Mouse (Mus musculus) adipose tissue, adult 10 weeks (tissue): ENCODE data around the gene Prpf8. TPM values are rescaled to one million over a fixed set of nuclear protein-coding genes. Genes with fewer than 3 reads are reported as not detected.

Experiments
- polyA plus RNA-seq: library from polyadenylated mRNA; stranded (reverse); fragments of 350-450 nt; fragmentation: Illumina TruSeq; extraction: RNeasy Lipid Tissue Mini Kit (QIAGEN cat#74804); gene quantifications from one replicate; pipeline ENCODE4 v1.2.3, GENCODE M21; 2014; ENCODE audit warnings: low read depth, low replicate concordance

Prpf8 gene
- polyA plus RNA-seq: 65.6 TPM

GRCm38 (mm10) chr11:75486601-75487285 lies at the start of gene Prpf8:
Gene Prpf8 (plus strand): TSS chr11:75486816.

GRCm38 (mm10) chr11:75439363-75439762 lies 47.3 kb upstream of the Prpf8 start, which contains the start of gene Serpinf2:
Gene Serpinf2 (minus strand): TSS chr11:75439591.

DNA sequence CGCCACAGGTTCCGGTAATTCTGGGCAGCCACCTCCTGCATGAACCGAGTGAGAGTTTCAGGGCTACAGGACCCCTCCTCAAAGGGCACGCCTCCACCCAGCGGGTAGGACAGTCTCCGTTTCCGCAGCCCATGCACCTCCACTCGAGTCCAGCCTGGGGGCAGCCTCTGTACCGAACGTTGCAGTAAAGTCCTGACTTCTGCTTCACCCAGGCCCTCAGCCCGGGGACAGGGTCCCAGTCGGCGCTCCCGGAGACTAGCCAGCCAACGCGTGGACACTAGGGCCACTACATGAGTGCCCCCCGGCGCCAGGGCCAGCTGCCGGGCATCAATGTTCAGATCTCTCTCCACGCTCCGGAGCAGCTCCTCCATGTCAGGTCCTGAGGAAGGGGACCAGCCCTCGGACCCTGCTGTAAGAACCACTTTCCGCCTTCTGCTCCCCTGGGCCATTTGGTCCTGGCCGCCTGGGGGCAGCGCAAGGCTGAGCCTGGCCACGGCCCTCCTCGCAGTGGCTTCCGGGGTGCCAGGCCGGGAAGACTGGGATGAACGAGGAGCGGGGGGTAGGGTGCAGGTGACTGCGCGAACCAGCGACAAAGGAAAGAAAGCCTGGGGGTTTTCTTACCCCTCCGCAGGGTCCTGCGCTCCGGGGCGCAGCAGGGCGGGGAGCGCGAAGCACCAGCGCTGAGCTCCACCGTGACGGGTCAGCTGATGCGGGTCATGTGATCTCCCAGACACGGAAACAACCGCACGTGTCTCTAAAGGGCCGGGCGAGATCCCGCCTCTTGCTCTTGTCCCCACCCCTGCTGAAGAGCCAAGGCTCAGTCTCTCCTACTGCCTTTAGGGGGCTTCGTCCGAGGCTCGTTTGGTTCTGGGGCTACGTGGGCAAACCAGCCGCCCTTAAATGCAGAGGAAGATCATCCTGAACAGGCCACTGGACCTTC lies 32.4 kb upstream of the Prpf8 start, which contains the start of gene Wdr81:
Gene Wdr81 (minus strand): TSS at position 727 of the 940 bp plus-strand sequence.

GRCm38 (mm10) chr11:75460844-75461742 lies 25.5 kb upstream of the Prpf8 start, which contains the start of gene Tlcd2:
Gene Tlcd2 (plus strand): TSS chr11:75461715.

GRCm38 (mm10) chr11:75509741-75510626 lies 23.4 kb downstream of the Prpf8 start, which contains the start of gene Rilp:
Gene Rilp (plus strand): TSS chr11:75510094.

DNA sequence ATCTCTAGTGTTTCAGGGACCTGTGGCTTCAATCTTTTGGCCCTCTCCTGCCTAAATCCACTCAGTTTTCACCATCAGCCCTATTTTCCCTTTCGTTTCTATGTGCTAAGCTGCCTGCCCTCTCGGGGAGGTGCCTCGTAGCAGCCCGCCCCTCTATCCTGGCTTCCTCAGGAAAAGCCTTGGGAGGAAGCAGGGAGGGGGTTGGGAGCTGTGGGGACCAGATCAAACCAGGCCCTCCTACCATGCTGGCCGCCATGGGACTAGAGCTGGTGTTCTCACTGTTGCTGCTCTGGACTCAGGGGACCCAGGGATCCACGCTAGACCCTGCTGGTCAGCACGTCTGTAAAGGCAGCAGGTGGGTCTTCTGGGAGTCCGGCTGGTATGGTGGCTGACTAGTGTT lies 26.7 kb downstream of the Prpf8 start, which contains the start of gene Scarf1:
Gene Scarf1 (plus strand): TSS at position 205 of the 400 bp plus-strand sequence.

GRCm38 (mm10) chr11:75531469-75532242 lies 45.0 kb downstream of the Prpf8 start, which contains the start of gene Slc43a2:
Gene Slc43a2 (plus strand): TSS chr11:75531694.

Other genes with a start within 250 kb of the Prpf8 start
- gene Rpa1, start 138.5 kb upstream of the Prpf8 start, polyA plus RNA-seq: 36.4 TPM
- 4.8 TPM for gene Smyd4, start 138.4 kb upstream of the Prpf8 start, polyA plus RNA-seq
- gene Serpinf1, start 64.1 kb upstream of the Prpf8 start, polyA plus RNA-seq: 171 TPM
- gene Serpinf2, start 47.2 kb upstream of the Prpf8 start, polyA plus RNA-seq: 74.4 TPM
- gene Wdr81, start 32.1 kb upstream of the Prpf8 start, polyA plus RNA-seq: 17.3 TPM
- gene Tlcd2, start 25.1 kb upstream of the Prpf8 start, polyA plus RNA-seq: 12.7 TPM
- 5.7 TPM for gene Rilp, start 23.3 kb downstream of the Prpf8 start, polyA plus RNA-seq
- gene Scarf1, start 26.7 kb downstream of the Prpf8 start, polyA plus RNA-seq: 6.0 TPM
- gene Slc43a2, start 44.9 kb downstream of the Prpf8 start, polyA plus RNA-seq: 12.4 TPM
- 68.8 TPM for gene Pitpna, start 101.3 kb downstream of the Prpf8 start, polyA plus RNA-seq
- 46.0 TPM for gene Inpp5k, start 144.2 kb downstream of the Prpf8 start, polyA plus RNA-seq
- gene Myo1c, start 163.7 kb downstream of the Prpf8 start, polyA plus RNA-seq: 88.9 TPM
- gene Crk, start 192.4 kb downstream of the Prpf8 start, polyA plus RNA-seq: 59.6 TPM
- gene Ywhae, start 246.1 kb downstream of the Prpf8 start, polyA plus RNA-seq: 323 TPM